Mouse (Mus musculus) hindbrain, embryonic 11.5 days (tissue): ENCODE data around the gene Pkn1. TPM values are rescaled to one million over a fixed set of nuclear protein-coding genes. Genes with fewer than 3 reads are reported as not detected.

Experiments
- ATAC-seq: fragments of 200-750 bp; cut with Nextera tagmentation; 2 replicates; pipeline ENCODE4 v1.8.0; 2017; ENCODE audit warnings: mild to moderate bottlenecking, moderate TSS enrichment, moderate library complexity; ENCODE audit not compliant: low FRiP score
- DNase-seq: peaks from one replicate; pipeline ENCODE4 v3.0.0-alpha.2; 2015; ENCODE audit warnings: low spot score
- H3K27ac ChIP-seq: fragments of 300-500 bp; sonication (generic); 2 replicates; pipeline ENCODE4 v1.5.1; 2014; ENCODE audit warnings: mild to moderate bottlenecking, low read depth, low read length
- H3K27me3 ChIP-seq: fragments of 300-500 bp; sonication (generic); 2 replicates; pipeline ENCODE4 v1.6.1; 2014; ENCODE audit warnings: mild to moderate bottlenecking, low read length, moderate library complexity, mixed read lengths; ENCODE audit not compliant: control insufficient read depth, insufficient read depth
- H3K36me3 ChIP-seq: fragments of 300-500 bp; sonication (generic); 2 replicates; pipeline ENCODE4 v1.6.1; 2014; ENCODE audit warnings: mild to moderate bottlenecking, low read length, moderate library complexity, mixed read lengths; ENCODE audit not compliant: control insufficient read depth, insufficient read depth
- H3K4me1 ChIP-seq: fragments of 300-500 bp; sonication (generic); replicated peaks from 2 replicates; pipeline ENCODE4 v1.6.1; 2014; ENCODE audit warnings: low read length, mixed read lengths; ENCODE audit not compliant: control insufficient read depth, insufficient read depth
- H3K4me2 ChIP-seq: fragments of 300-500 bp; sonication (generic); replicated peaks from 2 replicates; pipeline ENCODE4 v1.6.1; 2014; ENCODE audit warnings: mild to moderate bottlenecking, low read depth, low read length
- H3K4me3 ChIP-seq: fragments of 300-500 bp; sonication (generic); 2 replicates; pipeline ENCODE4 v1.5.1; 2014; ENCODE audit warnings: low read depth, low read length
- H3K9ac ChIP-seq: fragments of 300-500 bp; sonication (generic); 2 replicates; pipeline ENCODE4 v1.6.1; 2014; ENCODE audit warnings: low read depth, low read length
- H3K9me3 ChIP-seq: fragments of 300-500 bp; sonication (generic); 2 replicates; pipeline ENCODE4 v1.6.1; 2016; ENCODE audit warnings: low read length; ENCODE audit not compliant: control insufficient read depth
- WGBS: fragments of 180-500 bp; shearing (Covaris S2); extraction: QIAGEN DNeasy Blood & Tissue Kit; methylation state at CpG from one replicate; pipeline ENCODE4 v1.1.7; 2014; 5-methylcytosine and 5-hydroxymethylcytosine counted together
- polyA plus RNA-seq: library from polyadenylated mRNA; unstranded; fragments of >200 nt; fragmentation: Nextera tagmentation; extraction: Ambion mirVana; gene quantifications from 2 replicates; pipeline ENCODE4 v1.2.1, GENCODE M21; 2014

Pkn1 gene
- polyA plus RNA-seq, 1 experiment from 2014 or later = 22.6 TPM

DNA sequence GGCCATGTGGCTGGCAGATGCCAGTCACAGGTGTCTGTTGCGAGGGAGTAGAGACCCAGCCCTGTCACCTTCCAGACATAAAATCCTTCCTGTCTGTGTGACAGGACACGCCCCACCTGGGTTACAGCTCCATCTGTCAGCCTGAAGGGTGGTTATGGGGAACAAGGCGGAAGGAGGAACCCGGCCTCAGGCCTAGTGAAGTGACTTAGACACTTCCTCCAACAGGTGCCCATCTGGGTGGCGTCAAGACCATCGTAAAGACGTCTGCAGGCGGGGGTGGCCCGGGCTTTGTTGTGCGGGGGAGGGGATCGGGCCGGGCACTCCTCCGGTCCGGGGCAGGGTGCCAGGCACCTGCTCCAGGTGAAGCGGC is 703 bp downstream of the Pkn1 start:
- Histone ChIP-seq H3K4me1 (peaks cover 7% of the 10 kb centered on the region; the same call in 1 of the 2 replicates), H3K9ac (peak overlapping the region; percentile 90), H3K4me2 (peak overlapping the region; percentile 93), H3K27ac (no peak overlapping the region), H3K9me3 (no peaks in the 10 kb centered on the region), H3K36me3 (no peaks in the 10 kb centered on the region), H3K27me3 (no peaks in the 10 kb centered on the region), H3K4me3 (peak overlapping the region; percentile 84)
- 4% methylated on average over 15 of the region's 15 CpGs for WGBS
- DNase-seq (peak; percentile 41), ATAC-seq (peak; percentile 18)

DNA sequence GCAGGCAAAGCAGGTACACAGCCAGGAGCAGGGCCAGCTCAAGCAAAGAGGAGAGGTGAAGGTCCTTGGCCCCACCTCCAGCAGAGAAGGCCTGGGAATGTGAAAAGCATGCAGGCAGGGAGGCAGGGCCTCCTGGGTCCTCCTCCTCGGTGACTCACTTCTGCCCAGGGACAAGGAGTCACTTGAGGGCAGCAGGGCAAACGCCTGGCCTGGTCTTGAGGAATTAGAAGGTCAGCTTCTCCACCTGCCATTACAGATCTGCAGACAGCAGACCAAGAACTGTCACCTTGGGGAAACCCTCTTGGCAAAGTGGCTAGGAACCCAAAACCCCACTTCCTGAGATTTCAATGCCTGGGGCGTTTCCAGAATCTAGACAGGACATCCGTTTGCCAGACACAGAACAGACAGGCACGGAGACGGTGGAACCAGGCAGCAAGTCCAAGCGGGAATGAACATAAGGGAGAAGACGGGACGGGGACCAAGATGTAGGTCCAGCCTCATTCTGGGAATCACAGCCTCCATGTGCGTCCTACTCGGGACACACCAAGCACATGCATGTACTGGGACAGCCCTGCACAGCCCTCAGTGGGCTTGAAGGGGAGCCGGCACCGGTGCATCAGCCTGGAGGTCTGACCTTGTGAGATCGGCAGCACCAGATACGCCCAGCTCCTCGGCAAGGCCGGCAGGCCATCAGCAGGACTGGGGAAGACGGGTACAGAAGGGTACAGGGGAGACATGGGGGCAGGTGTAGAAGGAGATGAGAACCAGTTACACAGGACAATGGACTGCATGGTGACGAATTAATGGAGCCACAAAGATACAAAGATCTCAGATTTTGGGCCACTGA is 1.4 kb downstream of the Pkn1 start:
- WGBS = 62% methylated on average over 19 of the region's 19 CpGs
- no peaks in the 10 kb centered on the region for H3K27me3 ChIP-seq
- H3K27ac ChIP-seq = no peak overlapping the region
- peak overlapping the region; percentile 90 for H3K9ac ChIP-seq
- no peaks in the 10 kb centered on the region for H3K36me3 ChIP-seq
- no peak for ATAC-seq
- peaks cover 7% of the 10 kb centered on the region; the same call in 1 of the 2 replicates for H3K4me1 ChIP-seq
- H3K4me2 ChIP-seq = peak overlapping the region; percentile 93
- peak overlapping the region; percentile 84 for H3K4me3 ChIP-seq
- H3K9me3 ChIP-seq = no peaks in the 10 kb centered on the region
- DNase-seq = no peak

DNA sequence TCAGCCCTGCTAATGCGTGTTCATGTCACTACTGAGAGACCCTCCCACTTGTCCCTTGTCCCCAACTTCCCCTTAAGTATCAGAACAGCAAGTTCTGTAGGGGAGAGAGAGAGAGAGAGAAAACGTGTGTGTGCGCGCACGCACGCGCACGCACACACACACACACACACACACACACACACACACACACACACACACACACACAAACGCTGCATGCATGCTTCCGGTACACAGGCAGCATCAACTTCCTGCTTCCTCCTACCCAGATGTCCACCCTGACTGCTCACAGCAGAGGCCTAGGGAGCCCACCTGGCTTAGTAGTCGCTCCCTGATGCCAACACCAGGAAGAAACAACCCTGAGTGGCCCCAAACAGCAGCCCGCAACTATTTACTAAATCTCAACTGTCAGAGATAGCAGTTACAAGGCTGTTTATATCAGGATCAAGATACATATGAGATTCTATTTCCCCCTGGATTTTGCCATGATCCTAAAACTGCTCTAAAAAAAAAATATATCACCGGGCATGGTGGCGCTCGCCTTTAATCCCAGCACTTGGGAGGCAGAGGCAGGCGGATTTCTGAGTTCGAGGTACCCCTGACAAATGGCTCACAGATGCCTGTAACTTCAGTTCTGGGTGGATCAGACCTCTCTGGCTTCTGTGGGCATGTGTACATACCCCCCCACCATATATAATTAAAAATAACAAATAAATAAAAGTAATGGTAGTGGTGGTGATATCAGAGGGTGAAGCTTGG is 3.5 kb downstream of the Pkn1 start:
- no peak overlapping the region for H3K27ac ChIP-seq
- no peak for ATAC-seq
- no peak overlapping the region for H3K4me3 ChIP-seq
- H3K36me3 ChIP-seq = no peaks in the 10 kb centered on the region
- H3K9me3 ChIP-seq = no peaks in the 10 kb centered on the region
- H3K4me1 ChIP-seq = peaks cover 7% of the 10 kb centered on the region; the same call in 1 of the 2 replicates
- H3K9ac ChIP-seq = no peak overlapping the region
- no peak for DNase-seq
- 95% methylated on average over 10 of the region's 17 CpGs for WGBS
- H3K27me3 ChIP-seq = no peaks in the 10 kb centered on the region
- H3K4me2 ChIP-seq = no peak overlapping the region

DNA sequence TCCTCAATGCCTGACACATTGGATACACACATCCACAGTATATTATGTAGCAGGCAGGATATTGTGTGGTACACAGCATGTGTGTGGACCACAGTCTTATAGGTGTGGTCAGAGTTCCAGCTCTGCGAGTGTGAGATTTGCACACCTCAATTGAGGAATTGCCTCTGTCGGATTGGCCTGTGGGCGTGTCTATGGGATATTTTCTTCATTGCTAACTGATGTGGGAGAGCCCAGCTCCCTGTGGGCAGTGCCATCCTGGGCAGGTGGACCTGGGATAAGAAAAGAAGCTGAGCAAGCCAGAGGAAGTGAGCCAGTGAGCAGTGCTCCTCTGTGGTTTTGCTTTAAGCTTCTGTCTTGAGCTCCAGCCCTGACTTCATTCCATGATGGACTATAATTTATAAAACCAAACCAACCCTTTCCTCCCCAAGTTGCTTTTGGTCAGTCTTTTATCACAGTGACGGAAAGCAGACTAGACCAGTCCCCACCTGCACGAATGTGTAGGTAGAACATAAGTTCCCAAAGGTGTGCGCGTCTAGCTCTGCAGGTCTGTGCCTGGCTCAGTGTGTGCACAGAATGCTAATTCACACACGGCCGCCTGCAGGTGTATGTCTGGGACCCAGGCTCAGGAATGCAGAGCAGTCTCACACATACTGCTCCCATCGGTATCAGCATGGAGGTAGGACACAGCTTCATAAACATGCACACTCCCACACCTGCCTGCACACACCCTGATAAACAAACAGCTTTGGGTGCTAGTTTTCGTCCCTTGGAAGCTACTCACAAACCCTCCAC is 4.4 kb downstream of the Pkn1 start:
- no peaks in the 10 kb centered on the region for H3K36me3 ChIP-seq
- H3K27me3 ChIP-seq = no peaks in the 10 kb centered on the region
- no peaks in the 10 kb centered on the region for H3K9me3 ChIP-seq
- no peak overlapping the region for H3K4me3 ChIP-seq
- H3K27ac ChIP-seq = no peak overlapping the region
- WGBS = 92% methylated on average over 11 of the region's 11 CpGs
- no peak overlapping the region for H3K4me2 ChIP-seq
- no peak for DNase-seq
- peaks cover 7% of the 10 kb centered on the region; the same call in 1 of the 2 replicates for H3K4me1 ChIP-seq
- H3K9ac ChIP-seq = no peak overlapping the region
- no peak for ATAC-seq

DNA sequence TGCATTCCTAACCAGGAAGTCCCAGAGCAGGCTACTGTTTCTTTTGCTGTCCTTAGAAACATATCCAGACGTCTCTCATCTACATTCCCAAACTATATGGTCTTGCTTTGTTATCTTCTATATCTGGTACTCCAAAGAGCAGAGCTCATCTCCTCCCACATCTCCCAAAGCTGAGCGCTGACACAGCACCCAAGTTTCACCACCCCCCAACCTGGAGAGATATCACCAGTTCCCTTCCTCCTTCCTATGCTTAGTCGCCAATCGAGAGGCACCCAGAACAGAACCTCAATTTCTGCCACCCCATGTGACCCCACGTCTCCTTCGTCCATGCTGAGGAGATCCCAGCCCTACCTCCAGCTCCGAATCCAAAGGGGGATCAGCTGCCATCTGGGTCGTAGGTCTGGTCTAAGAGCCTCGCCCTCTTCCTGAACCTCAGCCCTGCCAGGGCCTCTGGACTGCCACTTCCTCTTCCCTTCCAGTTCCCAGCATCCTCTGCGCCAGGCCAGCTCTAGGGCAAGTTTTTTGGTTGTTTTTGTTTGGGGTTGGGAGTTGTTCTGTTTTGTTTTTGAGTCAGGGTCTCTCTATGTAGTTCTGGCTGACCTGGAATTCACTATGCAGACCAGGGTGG is 5.3 kb downstream of the Pkn1 start:
- Histone ChIP-seq H3K27ac (no peak overlapping the region), H3K9me3 (no peaks in the 10 kb centered on the region), H3K4me2 (no peak overlapping the region), H3K36me3 (no peaks in the 10 kb centered on the region), H3K9ac (no peak overlapping the region), H3K27me3 (no peaks in the 10 kb centered on the region), H3K4me1 (peaks cover 7% of the 10 kb centered on the region; the same call in 1 of the 2 replicates), H3K4me3 (no peak overlapping the region)
- no peak for DNase-seq
- ATAC-seq = no peak
- WGBS = 84% methylated on average over 10 of the region's 10 CpGs

DNA sequence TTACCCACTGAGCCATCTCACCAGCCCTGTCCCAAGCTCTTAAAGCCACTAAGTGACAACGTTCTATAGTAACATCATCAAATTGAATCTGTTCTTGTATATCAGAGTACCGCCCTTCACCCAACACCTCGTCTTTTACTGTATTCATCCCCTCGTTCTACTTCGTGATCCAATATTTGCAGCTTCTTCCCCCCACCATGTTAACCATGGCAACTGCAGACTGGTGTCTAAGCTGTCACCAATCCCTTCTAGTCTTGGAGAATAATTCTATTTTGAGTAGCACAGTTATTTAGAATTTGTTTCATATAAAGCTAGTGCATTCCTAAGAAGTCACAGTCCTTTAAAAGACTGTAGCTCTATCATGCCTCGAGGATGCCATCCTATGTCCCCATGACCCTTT is 9.7 kb downstream of the Pkn1 start:
- H3K36me3 ChIP-seq = no peaks in the 10 kb centered on the region
- no peaks in the 10 kb centered on the region for H3K9me3 ChIP-seq
- no peak overlapping the region for H3K9ac ChIP-seq
- H3K27me3 ChIP-seq = no peaks in the 10 kb centered on the region
- H3K4me3 ChIP-seq = no peak overlapping the region
- no peak overlapping the region for H3K4me2 ChIP-seq
- H3K27ac ChIP-seq = no peak overlapping the region
- ATAC-seq = no peak
- DNase-seq = no peak
- WGBS = 89% methylated on average over 6 of the region's 6 CpGs
- H3K4me1 ChIP-seq = no peaks in the 10 kb centered on the region

DNA sequence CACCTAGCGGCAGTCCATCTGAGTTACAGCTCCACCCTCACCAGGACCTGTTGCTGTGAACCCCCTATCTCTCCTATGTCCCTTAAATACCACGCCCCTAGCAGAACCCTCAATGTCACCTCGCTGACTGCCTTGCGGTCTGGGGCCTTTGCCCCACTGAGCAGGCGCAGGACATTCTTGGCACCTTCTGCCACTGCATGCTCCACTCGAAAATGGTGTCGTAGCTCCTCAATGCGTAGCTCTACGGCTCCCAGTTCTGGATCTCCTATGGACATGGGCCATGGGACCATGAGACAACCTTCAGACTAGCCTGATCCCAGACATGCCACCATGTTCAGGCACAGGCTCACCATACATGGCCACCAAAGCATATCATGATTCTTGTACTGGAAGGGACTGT is 14.5 kb downstream of the Pkn1 start:
- H3K9me3 ChIP-seq = no peaks in the 10 kb centered on the region
- ATAC-seq (no peak), DNase-seq (no peak)
- no peak overlapping the region for H3K9ac ChIP-seq
- no peak overlapping the region for H3K27ac ChIP-seq
- H3K27me3 ChIP-seq = no peaks in the 10 kb centered on the region
- no peak overlapping the region for H3K4me3 ChIP-seq
- no peak overlapping the region for H3K4me2 ChIP-seq
- H3K4me1 ChIP-seq = no peaks in the 10 kb centered on the region
- no peaks in the 10 kb centered on the region; the same call in 1 of the 2 replicates for H3K36me3 ChIP-seq
- 94% methylated on average over 9 of the region's 9 CpGs for WGBS

DNA sequence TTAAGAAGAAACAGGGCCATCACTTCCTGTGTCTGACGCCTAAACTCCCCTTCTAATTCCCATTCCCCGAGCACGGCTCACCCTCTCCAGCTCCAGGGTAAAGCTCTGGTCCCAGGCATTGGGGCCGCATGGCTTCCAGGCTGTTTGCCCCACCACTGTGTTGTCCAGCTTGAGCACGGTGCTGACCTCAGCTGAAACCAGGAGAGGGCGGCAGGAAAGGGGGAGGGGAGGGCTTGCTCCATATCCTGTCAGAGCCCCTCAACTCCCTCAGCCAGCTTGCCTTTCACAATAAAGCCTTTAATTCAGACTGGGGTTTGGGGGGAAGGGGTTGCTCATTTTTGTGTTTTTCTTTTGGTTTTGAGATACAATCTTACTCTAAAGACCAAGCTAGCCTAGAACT is 17.9 kb downstream of the Pkn1 start:
- no peaks in the 10 kb centered on the region; the same call in none of the 2 replicates for H3K36me3 ChIP-seq
- no peaks in the 10 kb centered on the region for H3K9me3 ChIP-seq
- H3K4me3 ChIP-seq = no peak overlapping the region
- H3K4me1 ChIP-seq = no peaks in the 10 kb centered on the region
- H3K27ac ChIP-seq = no peak overlapping the region; the same call in 1 of the 2 replicates
- H3K27me3 ChIP-seq = no peaks in the 10 kb centered on the region
- WGBS = 24% methylated on average over 6 of the region's 6 CpGs
- no peak overlapping the region for H3K4me2 ChIP-seq
- ATAC-seq (no peak), DNase-seq (peak; percentile 19)
- no peak overlapping the region for H3K9ac ChIP-seq
